Mouse (Mus musculus): ENCODE measurements around the gene Cep57l1.

Cep57l1 gene

DNA sequence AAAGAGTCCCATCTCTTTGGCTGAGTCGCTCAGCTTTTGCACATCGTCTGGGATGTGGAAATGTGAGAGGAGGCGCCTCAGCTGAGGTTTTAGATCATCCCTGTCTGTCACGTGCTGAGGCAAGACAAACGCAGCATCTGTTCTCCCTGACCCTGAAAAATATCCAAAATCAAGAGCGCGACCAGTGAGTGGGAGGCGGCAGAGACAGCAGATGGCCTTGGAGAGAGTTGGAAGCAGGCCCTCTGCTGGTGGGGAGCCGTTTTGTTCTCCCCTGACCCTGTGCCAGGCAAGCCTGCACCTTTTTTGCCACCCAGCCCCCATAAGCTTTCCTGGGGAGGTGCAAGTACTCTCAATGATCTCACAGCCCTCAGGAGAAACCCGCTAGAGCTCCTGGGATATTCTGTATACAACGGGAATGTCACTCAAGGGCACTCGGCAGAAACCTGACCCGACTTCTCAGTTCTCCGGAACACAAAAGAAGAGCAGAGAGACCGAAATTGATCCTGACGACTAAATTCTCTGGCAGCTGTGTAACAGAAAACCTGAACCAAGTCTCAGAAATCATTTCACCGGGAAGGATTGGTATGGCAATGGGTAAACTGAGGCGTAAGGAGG lies 130.8 kb downstream of the Cep57l1 start:
- DNase-seq (ENCODE audit: extremely low read depth, low read depth, low spot score) = no peak

DNA sequence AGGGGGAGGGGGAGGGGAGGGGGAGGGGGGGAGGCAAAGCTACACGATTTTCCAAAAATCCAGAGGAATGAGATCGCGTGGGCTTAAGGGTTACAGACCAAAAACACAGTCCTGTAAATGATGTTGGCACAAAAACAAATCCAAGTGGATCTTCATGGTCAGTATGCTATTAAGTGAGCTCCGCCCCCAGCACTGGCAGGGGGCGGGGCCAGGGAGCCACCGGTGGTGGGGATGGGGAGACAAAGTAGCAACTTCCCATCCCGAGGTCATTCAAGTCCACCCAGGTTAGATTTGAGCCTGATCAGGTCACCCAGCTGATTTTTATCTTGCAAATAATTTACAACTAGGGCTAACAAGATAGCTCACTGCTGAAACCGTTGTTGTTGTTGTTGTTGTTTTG lies 132.3 kb downstream of the Cep57l1 start:
- no peak for DNase-seq (ENCODE audit: extremely low read depth, low read depth, low spot score)

DNA sequence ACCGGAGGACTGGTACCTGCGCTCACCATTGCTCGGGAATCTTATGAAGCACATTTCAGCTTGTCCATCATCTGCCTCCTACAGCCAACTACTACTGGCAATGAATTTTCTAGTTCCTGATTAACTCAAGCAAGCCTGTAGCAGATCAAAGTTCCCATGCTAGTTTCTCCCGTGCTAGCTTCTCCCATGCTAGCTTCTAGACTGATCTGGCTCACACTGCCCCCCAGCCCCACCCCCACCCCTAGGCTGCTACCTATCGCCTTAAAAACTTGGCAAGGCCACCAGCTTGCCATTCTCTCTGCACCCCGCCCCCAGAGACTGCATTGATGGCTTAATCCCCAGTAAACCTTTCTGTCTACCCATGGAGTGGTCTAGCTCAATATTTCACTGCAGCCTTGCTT lies 133.0 kb downstream of the Cep57l1 start:
- no peak for DNase-seq (ENCODE audit: extremely low read depth, low read depth, low spot score)

DNA sequence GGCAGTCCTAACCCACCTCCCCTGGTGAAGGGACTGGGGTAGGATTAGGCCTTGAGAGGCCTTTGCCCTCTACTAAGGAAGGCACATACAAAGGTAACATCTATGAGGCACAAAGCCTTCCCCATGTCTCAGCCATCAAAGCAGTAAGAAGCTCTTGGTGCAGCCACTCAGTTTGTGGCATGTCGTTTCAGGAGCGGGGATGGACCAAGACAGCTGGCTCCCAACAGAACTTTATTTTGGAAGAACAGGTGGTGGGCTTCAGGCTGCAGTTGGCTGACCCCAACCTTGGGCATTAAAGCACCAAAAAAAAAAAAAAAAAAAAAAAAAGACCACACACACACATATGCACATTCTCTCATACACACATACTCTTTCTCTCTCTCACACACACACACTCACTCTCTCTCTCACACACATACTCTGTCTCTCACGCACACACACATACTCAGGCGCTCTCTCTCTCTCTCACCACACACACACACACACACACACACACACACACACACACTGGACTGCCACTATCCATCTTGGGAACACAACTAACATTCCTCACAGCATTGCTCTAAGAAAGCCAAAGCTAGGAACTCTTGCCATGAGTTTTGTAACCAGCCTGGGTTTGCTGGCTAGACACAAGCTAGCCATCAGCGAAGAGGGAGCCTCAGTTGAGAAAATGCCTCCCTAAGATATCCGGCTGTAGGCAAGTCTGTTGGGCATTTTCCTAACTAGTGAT lies 133.7 kb downstream of the Cep57l1 start:
- DNase-seq (ENCODE audit: extremely low read depth, low read depth, low spot score) = no peak

DNA sequence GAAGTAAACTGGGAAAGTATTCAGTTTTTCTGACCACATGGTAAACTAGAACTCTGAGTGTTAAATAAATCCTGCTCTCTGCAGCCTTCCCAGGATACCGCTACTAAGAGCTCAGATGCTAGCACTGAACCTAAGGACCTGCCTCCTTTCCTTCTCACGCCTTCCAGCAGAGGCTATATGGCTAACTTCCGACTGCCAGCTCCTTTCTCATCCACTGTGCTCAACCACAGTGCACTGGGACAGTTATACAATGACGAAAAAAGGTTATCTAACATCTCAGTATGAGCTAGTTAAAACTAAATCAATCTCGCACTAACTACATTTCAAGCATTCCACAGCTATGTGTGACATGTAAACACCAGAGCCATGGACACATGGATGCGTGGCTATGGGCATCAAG lies 134.4 kb downstream of the Cep57l1 start:
- DNase-seq (ENCODE audit: extremely low read depth, low read depth, low spot score) = no peak

DNA sequence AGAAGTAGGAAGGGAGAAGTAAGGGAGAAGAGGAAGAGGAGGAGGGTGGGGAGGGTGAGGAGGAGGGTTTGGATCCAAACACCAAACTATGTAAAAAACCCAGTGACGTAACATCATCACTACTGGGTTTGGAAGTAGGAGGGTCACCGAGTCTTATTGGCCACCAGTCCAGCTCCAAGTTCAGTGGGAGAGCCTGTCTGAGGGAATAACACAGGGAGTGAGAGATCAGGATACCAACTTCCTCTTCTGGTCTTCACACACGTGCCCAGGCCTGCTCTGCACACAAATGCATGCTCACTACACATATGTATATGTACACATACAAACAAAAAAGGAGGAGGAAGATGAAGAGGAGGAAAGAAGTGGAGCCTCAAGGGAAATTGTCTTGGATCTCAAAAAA lies 135.3 kb downstream of the Cep57l1 start:
- DNase-seq (ENCODE audit: extremely low read depth, low read depth, low spot score) = no peak

DNA sequence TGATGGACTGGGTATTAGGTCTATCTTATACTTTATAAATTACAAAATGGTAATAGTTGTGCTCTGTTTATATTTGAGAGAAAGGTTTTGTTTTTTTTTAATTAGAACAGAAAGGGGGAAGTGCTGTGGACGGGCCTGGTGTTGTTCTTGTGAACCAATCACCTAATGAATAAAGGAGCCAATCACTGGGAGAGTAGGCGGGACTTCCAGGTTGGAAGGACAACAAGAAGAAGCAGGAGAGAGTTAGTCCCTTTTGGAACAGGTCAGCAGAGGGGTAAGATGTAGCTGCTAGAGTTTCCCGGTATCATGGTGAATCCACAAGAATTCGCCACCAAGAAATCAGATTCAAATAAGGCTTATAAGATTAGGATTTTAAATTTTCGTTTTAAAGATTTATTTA lies 139.5 kb downstream of the Cep57l1 start:
- no peak for DNase-seq (ENCODE audit: extremely low read depth, low read depth, low spot score)
